Mouse (Mus musculus): ENCODE data around the gene Fibcd1.

DNA sequence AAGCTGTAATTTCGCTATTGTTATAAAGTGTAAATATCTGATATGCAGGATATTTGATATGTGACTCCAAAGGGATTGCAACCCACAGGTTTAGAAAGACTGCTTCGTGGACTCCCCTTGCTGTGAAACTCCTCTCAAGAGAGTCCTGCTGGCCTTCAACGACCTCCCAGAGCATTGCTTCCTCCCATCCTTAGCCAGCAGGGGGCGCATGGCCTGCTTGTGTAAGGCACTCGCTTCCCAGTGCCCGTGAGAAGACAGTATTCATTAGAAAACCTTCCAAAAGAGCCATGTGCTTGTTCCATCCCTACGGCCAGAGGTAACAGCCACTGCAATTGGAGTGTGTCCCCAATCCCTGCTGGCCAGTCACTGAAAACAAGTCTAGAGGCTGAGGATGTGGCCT, 58.8 kb downstream of the Fibcd1 start:
- TF ChIP-seq POLR2A (IDR thresholded peaks at IDR 0.05; ENCODE audit: control insufficient read depth, extremely low read depth, insufficient read depth, low read length, poor library complexity), result no peak
- peak; percentile 96 for TF ChIP-seq CTCF (IDR thresholded peaks at IDR 0.05; ENCODE audit: borderline replicate concordance, control insufficient read depth, extremely low read depth, insufficient read depth, low read length, poor library complexity)
